ENCODE assay signal across 8 mouse cellular contexts in genomic region chr8:57487441-57488155, GRCm38 (mm10). TPM values are rescaled to one million over a fixed set of nuclear protein-coding genes. Genes with fewer than 3 reads are reported as not detected.
DNase-seq lines count a peak whose midpoint lies in the region; ATAC-seq and TF ChIP-seq lines count a peak whose summit lies in the region.

TSS of gene Sap30 (minus strand) at chr8:57487860.

- H3K4me3 ChIP-seq in bone marrow, adult 2 months (replicated peaks; ENCODE audit: control insufficient read depth, low read depth, low read length) = peak within 1 kb of the TSS; percentile 98
- H3K4me3 ChIP-seq in embryonic facial prominence, embryonic 15.5 days (replicated peaks) = peak within 1 kb of the TSS; percentile 91
- peak within 1 kb of the TSS; percentile 90 for H3K4me3 ChIP-seq in limb, embryonic 14.5 days (replicated peaks; ENCODE audit: low read length)
- H3K4me3 ChIP-seq in midbrain, postnatal 0 days (ENCODE audit: low read depth, low read length) = peak within 1 kb of the TSS; percentile 87

- H3K9me3 ChIP-seq in embryonic facial prominence, embryonic 15.5 days (replicated peaks) = no peaks in the 10 kb centered on the region
- no peaks in the 10 kb centered on the region for H3K9me3 ChIP-seq in limb, embryonic 14.5 days (ENCODE audit: control insufficient read depth, low read length)
- H3K9me3 ChIP-seq in midbrain, postnatal 0 days (ENCODE audit: low read length) = no peaks in the 10 kb centered on the region

- WGBS in bone marrow, adult 2 months = under 1% methylated on average over 66 of the region's 66 CpGs
- under 1% methylated on average over 45 of the region's 66 CpGs for whole genome bisulfite sequencing in embryonic facial prominence, embryonic 15.5 days
- under 1% methylated on average over 46 of the region's 66 CpGs for WGBS in limb, embryonic 14.5 days
- WGBS in midbrain, postnatal 0 days = under 1% methylated on average over 65 of the region's 66 CpGs

- H3K27ac ChIP-seq in bone marrow, adult 2 months (ENCODE audit: control insufficient read depth, insufficient read depth, low read depth, low read length, poor library complexity) = peak within 1 kb of the TSS; percentile 91
- peak within 1 kb of the TSS; percentile 96 for H3K27ac ChIP-seq in embryonic facial prominence, embryonic 15.5 days (replicated peaks)
- peak within 1 kb of the TSS; percentile 92 for H3K27ac ChIP-seq in limb, embryonic 14.5 days (replicated peaks; ENCODE audit: low read depth, low read length)
- H3K27ac ChIP-seq in midbrain, postnatal 0 days (ENCODE audit: low read depth, low read length) = peak within 1 kb of the TSS; percentile 79

- ATAC-seq in embryonic facial prominence, embryonic 15.5 days (ENCODE audit: insufficient number of reproducible peaks, low FRiP score, low TSS enrichment, low read depth) = peak; percentile 98
- ATAC-seq in limb, embryonic 14.5 days (ENCODE audit: low FRiP score, low read depth) = peak; percentile 97
- ATAC-seq in midbrain, postnatal 0 days (ENCODE audit: low FRiP score) = peak; percentile 97

- DNase-seq in 416B (ENCODE audit: low read depth) = peak; percentile 99
- peak; percentile 99 for DNase-seq in heart, adult 8-10 months (ENCODE audit: low spot score)
- peak; percentile 99 for DNase-seq in kidney, adult 9 months
- DNase-seq in limb, embryonic 14.5 days (ENCODE audit: low spot score) = peak; percentile 99
- peak; percentile 99 for DNase-seq in midbrain, postnatal 0 days (ENCODE audit: low spot score)
- peak; percentile 97 to 98 for DNase-seq in spleen, postnatal 14 days (ENCODE audit: low spot score in 2 of 2)

- TF ChIP-seq CTCF in bone marrow, adult 2 months (IDR thresholded peaks at IDR 0.05; ENCODE audit: control insufficient read depth, insufficient read depth, low read length) = no peak; the same call in 1 of the 2 replicates
- TF ChIP-seq CTCF in midbrain, postnatal 0 days (IDR thresholded peaks at IDR 0.05) = no peak

- H3K27me3 ChIP-seq in embryonic facial prominence, embryonic 15.5 days = no peaks in the 10 kb centered on the region
- no peaks in the 10 kb centered on the region for H3K27me3 ChIP-seq in limb, embryonic 14.5 days (ENCODE audit: control insufficient read depth, insufficient read depth, low read length)
- H3K27me3 ChIP-seq in midbrain, postnatal 0 days (ENCODE audit: insufficient read depth, low read length) = no peaks in the 10 kb centered on the region

- H3K4me2 ChIP-seq in embryonic facial prominence, embryonic 15.5 days (replicated peaks) = peak within 1 kb of the TSS; percentile 82
- H3K4me2 ChIP-seq in limb, embryonic 14.5 days (replicated peaks; ENCODE audit: low read depth, low read length, severe bottlenecking) = peak within 1 kb of the TSS; percentile 93
- peak within 1 kb of the TSS; percentile 77 for H3K4me2 ChIP-seq in midbrain, postnatal 0 days (ENCODE audit: low read depth, low read length, poor library complexity, severe bottlenecking)

- peak; percentile 78 for TF ChIP-seq POLR2A in bone marrow, adult 2 months (IDR thresholded peaks at IDR 0.05; ENCODE audit: borderline replicate concordance, control insufficient read depth, low read depth, low read length)
- TF ChIP-seq POLR2A in limb, embryonic 14.5 days (IDR thresholded peaks at IDR 0.05; ENCODE audit: borderline replicate concordance, extremely low read depth, insufficient read depth, insufficient read length) = peak; percentile 64; the same call in 1 of the 2 replicates

- H3K9ac ChIP-seq in embryonic facial prominence, embryonic 15.5 days = peak within 1 kb of the TSS; percentile 76
- H3K9ac ChIP-seq in limb, embryonic 14.5 days (ENCODE audit: low read depth, low read length, severe bottlenecking) = peak within 1 kb of the TSS; percentile 70
- H3K9ac ChIP-seq in midbrain, postnatal 0 days (replicated peaks; ENCODE audit: low read length, poor library complexity, severe bottlenecking) = peak within 1 kb of the TSS; percentile 74

- H3K4me1 ChIP-seq in bone marrow, adult 2 months (ENCODE audit: control insufficient read depth, insufficient read depth, low read length) = peaks cover 1% of the 10 kb centered on the region; the same call in 1 of the 2 replicates
- H3K4me1 ChIP-seq in embryonic facial prominence, embryonic 15.5 days = peaks cover 6% of the 10 kb centered on the region
- H3K4me1 ChIP-seq in limb, embryonic 14.5 days (ENCODE audit: control insufficient read depth, insufficient read depth, low read length) = peaks cover 6% of the 10 kb centered on the region
- 0 out of 2 replicates have a peak, but pooled peaks cover 2% of the 10 kb centered on the region for H3K4me1 ChIP-seq in midbrain, postnatal 0 days (ENCODE audit: insufficient read depth, low read length)

- H3K36me3 ChIP-seq in embryonic facial prominence, embryonic 15.5 days = no peaks in the 10 kb centered on the region
- H3K36me3 ChIP-seq in limb, embryonic 14.5 days (ENCODE audit: control insufficient read depth, insufficient read depth, low read length) = peaks cover 8% of the 10 kb centered on the region
- H3K36me3 ChIP-seq in midbrain, postnatal 0 days (ENCODE audit: insufficient read depth, low read length) = no peaks in the 10 kb centered on the region

RNA-seq across cellular contexts. Expression of gene Sap30, which starts in this region (rescaled TPM):
- 11.7 and 26.8 TPM in 2 replicates for polyA plus RNA-seq in bone marrow, adult 2 months (2011; ENCODE audit: insufficient read depth, insufficient read length, low replicate concordance, missing spikeins)
- 31.4 and 36.0 TPM in 2 replicates for polyA plus RNA-seq in embryonic facial prominence, embryonic 15.5 days (2015; fragmentation: Nextera tagmentation; extraction: Ambion mirVana)
- 10 to 100 TPM; 13.2 to 15.6 (median 14.3) TPM for total RNA-seq in heart, adult 8-10 months (2022)
- polyA plus RNA-seq in limb, embryonic 14.5 days (2012; rRNA removed) = 27.7 and 32.6 TPM in 2 replicates
- polyA plus RNA-seq in limb, embryonic 14.5 days (2014; fragmentation: Nextera tagmentation; extraction: Ambion mirVana) = 35.8 and 40.1 TPM in 2 replicates
- total RNA-seq in midbrain, postnatal 0 days (2014; rRNA removed) = 18.0 and 21.0 TPM in 2 replicates
- polyA plus RNA-seq in midbrain, postnatal 0 days (2015; fragmentation: Nextera tagmentation; extraction: Ambion mirVana) = 14.4 and 14.6 TPM in 2 replicates

Comparison
In these comparisons a context has a peak if more than half of its experiments do, and no peak if none do; other contexts are left out.
1. Peak in every context shown above with its lines: DNase-seq, ATAC-seq, H3K4me3 ChIP-seq and H3K27ac ChIP-seq.